Mouse (Mus musculus) stomach, embryonic 16.5 days (tissue): Measurements from ENCODE around the gene Cd300lb. TPM values are rescaled to one million over a fixed set of nuclear protein-coding genes. Genes with fewer than 3 reads are reported as not detected.

Source experiments
- ATAC-seq: fragments of 200-750 bp; cut with Nextera tagmentation; 2 replicates; pipeline ENCODE4 v1.8.0; 2017; ENCODE audit warnings: moderate number of reproducible peaks, moderate TSS enrichment; ENCODE audit not compliant: insufficient read depth, low FRiP score
- H3K27ac ChIP-seq: fragments of 300-500 bp; sonication (generic); 2 replicates; pipeline ENCODE4 v1.5.1; 2014; ENCODE audit warnings: low read length
- H3K27me3 ChIP-seq: fragments of 300-500 bp; sonication (generic); 2 replicates; pipeline ENCODE4 v1.6.1; 2014; ENCODE audit warnings: low read length, control low read depth, mixed read lengths; ENCODE audit not compliant: control insufficient read depth, insufficient read depth
- H3K36me3 ChIP-seq: fragments of 300-500 bp; sonication (generic); 2 replicates; pipeline ENCODE4 v1.6.1; 2014; ENCODE audit warnings: low read length; ENCODE audit not compliant: control insufficient read depth, insufficient read depth
- H3K4me1 ChIP-seq: fragments of 300-500 bp; sonication (generic); 2 replicates; pipeline ENCODE4 v1.6.1; 2014; ENCODE audit warnings: low read length, control low read depth, mixed read lengths; ENCODE audit not compliant: control insufficient read depth, insufficient read depth
- H3K4me2 ChIP-seq: fragments of 300-500 bp; sonication (generic); 2 replicates; pipeline ENCODE4 v1.6.1; 2014; ENCODE audit warnings: low read depth, low read length, mixed read lengths
- H3K4me3 ChIP-seq: fragments of 300-500 bp; sonication (generic); replicated peaks from 2 replicates; pipeline ENCODE4 v1.5.1; 2014; ENCODE audit warnings: mild to moderate bottlenecking, low read length
- H3K9ac ChIP-seq: fragments of 300-500 bp; sonication (generic); 2 replicates; pipeline ENCODE4 v1.6.1; 2014; ENCODE audit warnings: low read length
- H3K9me3 ChIP-seq: fragments of 300-500 bp; sonication (generic); replicated peaks from 2 replicates; pipeline ENCODE4 v1.6.1; 2016; ENCODE audit warnings: low read length, control low read depth; ENCODE audit not compliant: control insufficient read depth
- WGBS: fragments of 180-500 bp; shearing (Covaris S2); extraction: QIAGEN DNeasy Blood & Tissue Kit; methylation state at CpG from one replicate; pipeline ENCODE4 v1.1.7; 2014; 5-methylcytosine and 5-hydroxymethylcytosine counted together
- polyA plus RNA-seq: library from polyadenylated mRNA; unstranded; fragments of >200 nt; fragmentation: Nextera tagmentation; extraction: Ambion mirVana; gene quantifications from 2 replicates; pipeline ENCODE4 v1.2.1, GENCODE M21; 2015

Gene Cd300lb
- polyA plus RNA-seq, 1 experiment from 2014 or later = 1.2 TPM

DNA sequence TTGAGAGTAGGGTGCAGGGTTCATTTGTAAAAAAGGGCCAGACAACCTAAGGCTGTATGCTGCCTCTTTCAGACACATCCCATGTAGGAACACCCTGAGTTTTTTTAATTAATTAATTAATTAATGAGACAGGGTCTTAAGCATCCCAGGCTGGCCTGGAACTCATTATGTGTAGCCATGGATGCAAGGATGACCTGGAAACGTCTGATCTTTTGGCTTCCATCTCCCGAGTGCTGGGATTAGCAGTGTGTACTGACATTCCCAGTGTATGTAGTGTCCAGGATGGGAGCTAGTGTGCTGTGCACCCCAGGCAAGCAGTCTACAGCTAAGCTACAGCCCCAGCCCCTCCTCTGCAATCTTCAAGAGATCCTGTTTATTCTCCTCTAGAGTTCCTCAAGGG is 57.6 kb downstream of the Cd300lb start:
- H3K36me3 ChIP-seq = no peaks in the 10 kb centered on the region
- H3K4me1 ChIP-seq = peaks cover 11% of the 10 kb centered on the region
- no peak overlapping the region for H3K4me3 ChIP-seq
- no peaks in the 10 kb centered on the region for H3K27me3 ChIP-seq
- no peak overlapping the region for H3K4me2 ChIP-seq
- no peaks in the 10 kb centered on the region for H3K9me3 ChIP-seq
- no peak overlapping the region for H3K9ac ChIP-seq
- no peak overlapping the region for H3K27ac ChIP-seq
- 44% methylated on average over 2 of the region's 2 CpGs for WGBS
- peak; percentile 22; the same call in 1 of the 2 replicates for ATAC-seq

DNA sequence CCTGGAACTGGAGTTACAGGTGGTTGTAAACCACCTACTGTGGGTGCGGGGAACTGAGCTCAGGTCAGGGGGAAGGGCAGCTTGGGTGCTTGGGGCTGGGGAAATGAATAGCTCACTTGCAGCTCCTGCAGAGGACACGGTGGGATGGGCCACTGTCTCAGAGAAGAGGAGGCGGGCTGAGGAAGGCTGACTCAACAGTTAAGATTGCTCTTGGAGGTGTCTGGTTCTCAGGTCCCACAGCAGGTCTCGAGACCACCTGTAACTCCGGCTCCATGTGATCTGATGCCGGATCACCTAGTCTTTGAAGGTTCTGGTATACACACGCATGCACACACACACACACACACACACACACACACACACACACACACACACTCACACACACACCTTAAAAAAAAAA is 58.0 kb downstream of the Cd300lb start:
- no peaks in the 10 kb centered on the region for H3K27me3 ChIP-seq
- H3K9ac ChIP-seq = no peak overlapping the region
- H3K36me3 ChIP-seq = no peaks in the 10 kb centered on the region
- H3K4me3 ChIP-seq = no peak overlapping the region
- H3K4me2 ChIP-seq = no peak overlapping the region
- ATAC-seq = no peak
- peaks cover 11% of the 10 kb centered on the region for H3K4me1 ChIP-seq
- no peaks in the 10 kb centered on the region for H3K9me3 ChIP-seq
- no peak overlapping the region for H3K27ac ChIP-seq
- WGBS = 46% methylated on average over 7 of the region's 7 CpGs

DNA sequence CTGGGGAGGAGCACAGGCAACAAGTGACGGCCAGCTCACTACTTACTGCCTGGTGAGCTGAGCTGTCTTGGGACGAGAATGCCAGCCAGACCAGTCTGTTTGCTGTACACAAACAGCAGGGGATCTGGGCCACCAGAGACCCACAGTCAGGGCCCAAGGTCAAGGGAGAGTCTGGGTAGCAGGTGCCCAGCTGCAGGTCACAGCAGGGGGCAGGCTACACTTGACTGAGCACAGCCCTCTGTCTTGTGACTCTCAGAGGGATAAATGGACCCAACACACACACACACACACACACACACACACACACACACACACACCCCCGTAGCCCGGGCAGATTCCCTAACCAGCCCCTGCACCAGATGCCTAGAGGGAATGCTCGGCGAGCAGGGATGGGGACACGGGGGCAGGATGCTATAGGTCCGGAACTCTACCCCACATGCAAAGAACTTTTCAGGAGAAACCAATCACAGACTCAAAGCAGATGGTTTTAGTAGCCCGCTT is 58.8 kb downstream of the Cd300lb start:
- Histone ChIP-seq H3K4me2 (no peak overlapping the region), H3K27ac (no peak overlapping the region), H3K9me3 (no peaks in the 10 kb centered on the region), H3K9ac (no peak overlapping the region), H3K4me3 (no peak overlapping the region), H3K4me1 (peaks cover 9% of the 10 kb centered on the region), H3K27me3 (no peaks in the 10 kb centered on the region), H3K36me3 (no peaks in the 10 kb centered on the region)
- WGBS = 10% methylated on average over 9 of the region's 9 CpGs
- ATAC-seq = no peak

DNA sequence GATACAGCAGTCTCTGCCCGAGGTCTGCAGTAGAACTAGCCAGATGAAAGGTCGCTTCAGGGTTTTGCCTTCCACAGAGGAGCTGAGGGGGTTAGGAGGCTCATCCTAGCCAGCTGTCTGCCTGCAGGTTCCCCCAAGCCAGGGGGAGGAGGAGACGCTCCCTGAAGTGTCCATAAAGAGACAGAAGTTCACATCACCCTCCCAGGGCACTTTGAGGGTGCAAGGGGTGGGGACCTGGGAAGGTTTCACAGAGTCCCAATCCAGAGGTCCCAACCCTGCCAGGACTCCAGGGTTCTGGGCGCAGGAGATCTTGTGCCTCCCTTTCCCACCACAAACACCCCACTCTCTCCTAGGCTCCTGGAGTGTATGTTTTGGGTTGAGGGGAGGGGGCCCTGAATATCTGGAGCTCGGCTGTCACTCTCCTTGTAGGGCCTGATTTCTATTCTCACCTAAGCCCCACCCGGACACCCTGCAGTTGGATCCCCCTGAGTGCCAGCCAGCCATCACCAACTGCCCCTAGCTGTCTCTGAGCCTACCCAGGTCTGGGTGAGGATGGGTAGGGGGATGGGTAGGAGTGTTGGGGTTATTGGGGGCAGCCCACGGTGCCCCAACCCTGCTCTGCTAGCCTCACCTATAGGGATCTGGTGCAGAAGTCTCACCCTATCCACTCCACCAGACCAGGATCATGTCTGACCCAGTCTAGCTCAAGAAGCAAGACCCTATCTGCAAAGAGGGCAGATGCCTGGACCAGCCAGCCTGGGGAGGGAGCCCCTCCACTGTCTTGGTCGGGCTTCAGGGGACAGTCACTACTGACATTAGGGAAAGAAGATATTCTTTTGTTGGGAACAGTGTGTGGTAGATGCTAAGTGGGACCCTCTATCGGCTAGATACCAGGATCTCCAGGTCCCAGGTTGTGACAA is 59.7 kb downstream of the Cd300lb start:
- H3K4me1 ChIP-seq = peaks cover 7% of the 10 kb centered on the region
- no peak overlapping the region for H3K27ac ChIP-seq
- H3K9ac ChIP-seq = no peak overlapping the region
- no peak overlapping the region for H3K4me2 ChIP-seq
- no peak overlapping the region for H3K4me3 ChIP-seq
- no peaks in the 10 kb centered on the region for H3K9me3 ChIP-seq
- no peaks in the 10 kb centered on the region for H3K36me3 ChIP-seq
- H3K27me3 ChIP-seq = no peaks in the 10 kb centered on the region
- no peak for ATAC-seq
- whole genome bisulfite sequencing = 52% methylated on average over 9 of the region's 9 CpGs

DNA sequence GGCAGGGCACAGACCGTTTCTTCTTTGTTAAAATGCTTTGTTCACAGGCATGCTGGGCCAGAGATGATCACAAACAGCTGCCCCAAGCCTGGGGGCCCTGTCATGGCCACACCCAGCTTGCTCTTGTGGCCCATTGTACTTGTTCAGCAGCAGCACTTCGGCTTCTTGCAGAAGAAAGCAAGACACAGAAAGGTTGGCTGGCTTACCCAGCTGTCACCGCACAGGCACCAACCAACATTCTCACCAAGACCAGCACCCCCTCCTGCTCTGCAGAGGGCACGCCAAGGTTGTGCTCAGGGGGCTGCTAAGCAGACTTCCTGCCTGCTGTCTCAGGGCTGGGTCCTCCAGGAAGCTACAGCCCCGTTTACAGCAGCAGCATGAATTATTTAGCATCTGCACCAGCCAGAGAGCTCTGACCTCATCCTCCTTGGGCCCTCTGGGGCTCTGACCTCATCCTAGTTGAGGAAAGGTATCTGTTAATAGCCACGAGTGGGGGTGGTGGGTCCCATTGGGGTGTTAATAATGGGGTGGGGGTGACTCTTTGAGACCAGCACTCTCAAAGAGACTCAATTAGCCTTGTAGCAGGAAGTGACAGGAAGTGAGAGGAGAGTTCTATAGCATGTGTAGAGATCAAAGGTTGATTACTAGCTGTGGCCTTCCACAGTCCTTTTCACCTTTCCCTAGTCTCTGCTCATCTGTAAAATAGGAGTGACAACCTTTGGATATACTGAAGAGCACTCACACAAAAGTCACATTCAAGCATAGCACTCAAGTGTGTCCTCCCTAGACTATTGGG is 61.0 kb downstream of the Cd300lb start:
- no peak overlapping the region for H3K4me2 ChIP-seq
- no peaks in the 10 kb centered on the region for H3K27me3 ChIP-seq
- ATAC-seq = no peak
- H3K4me3 ChIP-seq = no peak overlapping the region
- no peaks in the 10 kb centered on the region for H3K9me3 ChIP-seq
- no peaks in the 10 kb centered on the region for H3K36me3 ChIP-seq
- H3K9ac ChIP-seq = 0 out of 2 replicates have a peak overlapping the region, but pooled peaks have one; percentile 40
- peaks cover 9% of the 10 kb centered on the region for H3K4me1 ChIP-seq
- H3K27ac ChIP-seq = peak overlapping the region; percentile 24
- WGBS = 31% methylated on average over 6 of the region's 6 CpGs

Other genes with a start within 250 kb of the Cd300lb start
- 0.25 and 0.84 TPM in 2 replicates for gene Dnaic2, start 207.0 kb downstream of the Cd300lb start, polyA plus RNA-seq
- gene Kif19a, start 169.0 kb downstream of the Cd300lb start, polyA plus RNA-seq = 0.53 and 0.75 TPM in 2 replicates
- gene Btbd17, start 138.4 kb downstream of the Cd300lb start, polyA plus RNA-seq = 0.65 and 1.3 TPM in 2 replicates
- 0.36 and 0.41 TPM in 2 replicates for gene Gpr142, start 135.5 kb downstream of the Cd300lb start, polyA plus RNA-seq
- gene Gprc5c, start 83.2 kb downstream of the Cd300lb start, polyA plus RNA-seq = 23.0 and 23.7 TPM in 2 replicates
- 2.3 and 2.5 TPM in 2 replicates for gene Cd300a, start 44.3 kb downstream of the Cd300lb start, polyA plus RNA-seq
- not detected in 2 replicates for gene Cd300c, start 34.8 kb upstream of the Cd300lb start, polyA plus RNA-seq
- 0.46 and 0.67 TPM in 2 replicates for gene Cd300ld, start 55.5 kb upstream of the Cd300lb start, polyA plus RNA-seq
- gene Cd300c2, start 67.5 kb upstream of the Cd300lb start, polyA plus RNA-seq = 2.2 and 3.8 TPM in 2 replicates
- not detected in 2 replicates for gene Cd300ld2, start 81.8 kb upstream of the Cd300lb start, polyA plus RNA-seq
- not detected in 2 replicates for gene Cd300ld4, start 92.6 kb upstream of the Cd300lb start, polyA plus RNA-seq
- not detected in 2 replicates for gene Cd300ld5, start 103.4 kb upstream of the Cd300lb start, polyA plus RNA-seq
- gene Cd300ld3, start 114.0 kb upstream of the Cd300lb start, polyA plus RNA-seq = not detected in 2 replicates
- gene Cd300e, start 127.8 kb upstream of the Cd300lb start, polyA plus RNA-seq = 0.26 TPM in 1 of 2 replicates, not detected in the other
- gene Rab37, start 157.0 kb upstream of the Cd300lb start, polyA plus RNA-seq = 2.2 and 2.3 TPM in 2 replicates
- gene Cd300lf, start 199.6 kb upstream of the Cd300lb start, polyA plus RNA-seq = 2.0 and 3.4 TPM in 2 replicates
- gene Slc9a3r1, start 229.0 kb upstream of the Cd300lb start, polyA plus RNA-seq = 136 and 138 TPM in 2 replicates